Comparison of ENCODE assay signal across 7 mouse cellular contexts in genomic region chr1:119899195-119900123, GRCm38 (mm10). TPM values are rescaled to one million over a fixed set of nuclear protein-coding genes. Genes with fewer than 3 reads are reported as not detected.
DNase-seq lines count a peak whose midpoint lies in the region; ATAC-seq and TF ChIP-seq lines count a peak whose summit lies in the region.

No protein-coding gene starts in this region.

- intact Hi-C loops in heart, postnatal 10 days (cut with DNase I): no loop called here

- H3K4me2 ChIP-seq in hindbrain, postnatal 0 days (ENCODE audit: low read depth, low read length): no peak overlapping the region
- H3K4me2 ChIP-seq in limb, embryonic 12.5 days: no peak overlapping the region
- H3K4me2 ChIP-seq in stomach, embryonic 15.5 days: no peak overlapping the region

- H3K9me3 ChIP-seq in embryonic facial prominence, embryonic 10.5 days: no peaks in the 10 kb centered on the region
- H3K9me3 ChIP-seq in hindbrain, postnatal 0 days (ENCODE audit: low read length): no peaks in the 10 kb centered on the region
- H3K9me3 ChIP-seq in limb, embryonic 12.5 days: no peaks in the 10 kb centered on the region
- H3K9me3 ChIP-seq in stomach, embryonic 15.5 days: no peaks in the 10 kb centered on the region

- H3K27me3 ChIP-seq in embryonic facial prominence, embryonic 10.5 days (replicated peaks; ENCODE audit: low read depth, poor library complexity, severe bottlenecking): no peaks in the 10 kb centered on the region
- H3K27me3 ChIP-seq in hindbrain, postnatal 0 days (ENCODE audit: insufficient read depth, low read length): no peaks in the 10 kb centered on the region
- H3K27me3 ChIP-seq in limb, embryonic 12.5 days: no peaks in the 10 kb centered on the region
- H3K27me3 ChIP-seq in stomach, embryonic 15.5 days (replicated peaks): no peaks in the 10 kb centered on the region

- no peaks in the 10 kb centered on the region for H3K36me3 ChIP-seq in embryonic facial prominence, embryonic 10.5 days (replicated peaks)
- H3K36me3 ChIP-seq in hindbrain, postnatal 0 days (ENCODE audit: insufficient read depth, low read length): no peaks in the 10 kb centered on the region
- H3K36me3 ChIP-seq in limb, embryonic 12.5 days: no peaks in the 10 kb centered on the region
- no peaks in the 10 kb centered on the region for H3K36me3 ChIP-seq in stomach, embryonic 15.5 days

- H3K9ac ChIP-seq in hindbrain, postnatal 0 days (replicated peaks; ENCODE audit: low read length): no peak overlapping the region
- H3K9ac ChIP-seq in limb, embryonic 12.5 days (replicated peaks): no peak overlapping the region
- H3K9ac ChIP-seq in stomach, embryonic 15.5 days: no peak overlapping the region

- no peak overlapping the region for H3K4me3 ChIP-seq in embryonic facial prominence, embryonic 10.5 days
- H3K4me3 ChIP-seq in hindbrain, postnatal 0 days (ENCODE audit: low read length): no peak overlapping the region
- H3K4me3 ChIP-seq in limb, embryonic 12.5 days (replicated peaks): no peak overlapping the region
- H3K4me3 ChIP-seq in stomach, embryonic 15.5 days (replicated peaks): no peak overlapping the region

- peak; percentile 67 for DNase-seq in R1 (ENCODE audit: low read depth, low spot score)
- DNase-seq in embryonic facial prominence, embryonic 10.5 days (ENCODE audit: low spot score): peak; percentile 31
- DNase-seq in hindbrain, postnatal 0 days (ENCODE audit: low spot score): peak; percentile 72
- DNase-seq in gastrocnemius, postnatal 10 days: no peak
- no peak for DNase-seq in heart, postnatal 10 days

- peaks cover 26% of the 10 kb centered on the region for H3K4me1 ChIP-seq in embryonic facial prominence, embryonic 10.5 days
- H3K4me1 ChIP-seq in hindbrain, postnatal 0 days (ENCODE audit: insufficient read depth, low read length): peaks cover 4% of the 10 kb centered on the region; the same call in 1 of the 2 replicates
- peaks cover 16% of the 10 kb centered on the region for H3K4me1 ChIP-seq in limb, embryonic 12.5 days (replicated peaks)
- peaks cover 3% of the 10 kb centered on the region; the same call in 1 of the 2 replicates for H3K4me1 ChIP-seq in stomach, embryonic 15.5 days

- ATAC-seq in hindbrain, postnatal 0 days: peak; percentile 78
- peak; percentile 29; the same call in 1 of the 2 replicates for ATAC-seq in limb, embryonic 12.5 days (ENCODE audit: insufficient number of reproducible peaks, insufficient read depth, low FRiP score, low TSS enrichment, low read depth)
- peak; percentile 61; the same call in 1 of the 2 replicates for ATAC-seq in stomach, embryonic 15.5 days (ENCODE audit: insufficient read depth, low FRiP score, low read depth)

- 84% methylated on average over 11 of the region's 11 CpGs for WGBS in embryonic facial prominence, embryonic 10.5 days
- 63% methylated on average over 11 of the region's 11 CpGs for WGBS in hindbrain, postnatal 0 days
- WGBS in limb, embryonic 12.5 days: 82% methylated on average over 11 of the region's 11 CpGs
- WGBS in stomach, embryonic 15.5 days: 72% methylated on average over 11 of the region's 11 CpGs

- TF ChIP-seq CTCF in hindbrain, postnatal 0 days (IDR thresholded peaks at IDR 0.05; ENCODE audit: low read depth): no peak

- no peak overlapping the region for H3K27ac ChIP-seq in embryonic facial prominence, embryonic 10.5 days (replicated peaks)
- H3K27ac ChIP-seq in hindbrain, postnatal 0 days: no peak overlapping the region
- H3K27ac ChIP-seq in limb, embryonic 12.5 days: no peak overlapping the region
- H3K27ac ChIP-seq in stomach, embryonic 15.5 days: no peak overlapping the region

RNA-seq across cellular contexts. Expression of gene Tmem177, which starts 13.5 kb away (rescaled TPM):
- polyA plus RNA-seq in embryonic facial prominence, embryonic 10.5 days (2016; fragmentation: Nextera tagmentation; extraction: Ambion mirVana): 10.4 and 10.9 TPM in 2 replicates
- total RNA-seq in hindbrain, postnatal 0 days (2014; rRNA removed): 6.8 and 10.8 TPM in 2 replicates
- polyA plus RNA-seq in hindbrain, postnatal 0 days (2015; fragmentation: Nextera tagmentation; extraction: Ambion mirVana): 4.2 and 4.5 TPM in 2 replicates
- polyA plus RNA-seq in limb, embryonic 12.5 days (2016; fragmentation: Nextera tagmentation; extraction: Ambion mirVana): 6.9 and 8.5 TPM in 2 replicates
- 5.8 and 6.0 TPM in 2 replicates for polyA plus RNA-seq in stomach, embryonic 15.5 days (2015; fragmentation: Nextera tagmentation; extraction: Ambion mirVana)
- total RNA-seq in gastrocnemius, postnatal 10 days (2021): 1 to 10 TPM; 4.2 to 5.1 TPM
- total RNA-seq in heart, postnatal 10 days (2021): 1 to 10 TPM; 7.7 to 8.7 TPM

Comparison
In these comparisons a context has a peak if more than half of its experiments do, and no peak if none do; other contexts are left out.
1. DNase-seq: peak in R1 (single experiment), embryonic facial prominence, embryonic 10.5 days (single experiment) and hindbrain, postnatal 0 days (single experiment); none in gastrocnemius, postnatal 10 days (single experiment) and heart, postnatal 10 days (0 of 2).
2. Peak in every context shown above with its lines, with median percentiles within 50 percentile points of each other: ATAC-seq.